Mouse (Mus musculus) left cerebral cortex, adult 2 months (tissue): ENCODE results near the gene Erf. TPM values are rescaled to one million over a fixed set of nuclear protein-coding genes. Genes with fewer than 3 reads are reported as not detected.

Source experiments
- DNase-seq, 2 experiments: peaks; one replicate each; pipeline ENCODE4 v3.0.0; 2021 to 2022; ENCODE audit warnings: low spot score in 2 of 2, mixed read lengths in 1 of 2; ENCODE audit errors: extremely low spot score in 1 of 2
- H3K27ac ChIP-seq: fragments of 200-600 bp; 2 replicates; pipeline ENCODE4 v1.8.1; 2022
- H3K4me3 ChIP-seq: fragments of 200-600 bp; 2 replicates; pipeline ENCODE4 v1.8.1; 2022
- CTCF ChIP-seq: fragments of 200-600 bp; IDR thresholded peaks from 2 replicates; pipeline ENCODE4 v1.8.1; 2022; ENCODE audit warnings: antibody characterized with exemption, mild to moderate bottlenecking, moderate library complexity
- intact Hi-C: fragments of 180-260 bp; cut with DNase I; formaldehyde crosslinking; loops from one replicate; pipeline ENCODE4 v1.15.1; 2025
- microRNA-seq, 2 experiments: library from miRNA; unstranded; fragments of <30 nt; microRNA quantifications; one replicate each; pipeline ENCODE4 v1.2.0; 2021
- total RNA-seq, 2 experiments: library from RNA; stranded (reverse); gene quantifications; 2 replicates each; pipeline ENCODE4 v1.2.3; 2021

Erf gene
- total RNA-seq, 2 experiments from 2014 or later: 61.5 to 68.2 TPM

DNA sequence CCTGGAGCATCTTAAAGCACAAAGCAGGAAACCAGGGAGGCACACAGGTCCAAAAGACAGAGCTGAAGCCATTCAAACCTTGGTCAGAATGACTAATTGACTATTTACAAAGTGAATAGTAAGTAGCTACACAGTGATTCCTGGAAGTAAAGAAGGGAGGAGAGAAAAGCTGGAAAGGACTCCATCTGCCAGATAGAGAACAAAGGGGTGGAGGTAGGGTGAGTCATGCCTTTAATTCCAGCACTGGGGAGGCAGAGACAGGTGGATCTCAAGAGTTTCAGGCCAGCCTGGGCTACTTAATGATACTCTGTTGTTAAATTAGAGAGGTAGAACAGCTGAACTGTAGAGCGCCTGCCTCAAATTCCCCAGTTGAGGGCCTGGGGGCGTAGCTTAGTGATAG, 36.4 kb downstream of the Erf start:
- H3K27ac ChIP-seq: no peak overlapping the region
- H3K4me3 ChIP-seq: no peak overlapping the region
- no peak for DNase-seq
- intact Hi-C loops: no loop called here
- TF ChIP-seq CTCF: no peak

DNA sequence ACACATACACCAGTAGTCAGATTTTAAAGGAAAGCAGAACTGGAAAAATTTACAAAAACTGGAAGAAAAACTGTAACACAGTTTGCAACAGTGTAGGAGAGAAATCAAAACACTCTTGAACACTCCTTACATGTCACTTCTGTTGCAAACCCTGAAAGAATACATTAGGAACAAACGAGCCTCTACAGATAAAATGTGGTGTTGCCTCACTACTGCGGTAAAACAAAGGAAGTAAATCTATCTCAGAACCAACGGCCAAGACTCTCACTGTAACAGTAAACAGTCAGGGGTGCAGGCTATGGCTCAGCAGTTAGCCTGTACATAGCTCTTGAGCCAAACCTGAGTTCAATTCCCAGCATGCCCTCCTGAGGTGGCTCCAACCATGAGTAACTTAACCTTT, 37.5 kb downstream of the Erf start:
- no peak overlapping the region for H3K27ac ChIP-seq
- intact Hi-C loops: no loop called here
- no peak for DNase-seq
- no peak for TF ChIP-seq CTCF
- no peak overlapping the region for H3K4me3 ChIP-seq

DNA sequence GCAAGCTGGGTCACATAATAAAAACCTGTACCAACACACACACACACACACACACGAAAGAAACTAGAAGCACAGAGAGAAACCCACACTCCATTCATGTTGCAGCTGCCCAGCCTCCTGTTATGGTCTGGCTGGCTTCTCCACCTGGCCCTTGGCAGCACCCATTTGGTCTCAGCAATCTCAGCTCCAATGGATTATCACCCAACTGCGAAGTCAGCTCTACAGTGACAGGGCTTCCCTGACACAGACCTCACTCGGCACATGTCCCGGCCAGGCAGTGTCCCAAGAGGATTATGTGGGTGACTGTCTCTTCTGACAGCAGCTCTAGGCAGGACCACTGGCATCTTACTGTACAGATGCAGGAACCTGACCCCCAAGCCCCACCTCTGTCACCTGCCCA, 40.1 kb downstream of the Erf start:
- H3K27ac ChIP-seq: no peak overlapping the region
- DNase-seq: no peak
- H3K4me3 ChIP-seq: no peak overlapping the region
- TF ChIP-seq CTCF: no peak
- intact Hi-C loops: no loop called here

DNA sequence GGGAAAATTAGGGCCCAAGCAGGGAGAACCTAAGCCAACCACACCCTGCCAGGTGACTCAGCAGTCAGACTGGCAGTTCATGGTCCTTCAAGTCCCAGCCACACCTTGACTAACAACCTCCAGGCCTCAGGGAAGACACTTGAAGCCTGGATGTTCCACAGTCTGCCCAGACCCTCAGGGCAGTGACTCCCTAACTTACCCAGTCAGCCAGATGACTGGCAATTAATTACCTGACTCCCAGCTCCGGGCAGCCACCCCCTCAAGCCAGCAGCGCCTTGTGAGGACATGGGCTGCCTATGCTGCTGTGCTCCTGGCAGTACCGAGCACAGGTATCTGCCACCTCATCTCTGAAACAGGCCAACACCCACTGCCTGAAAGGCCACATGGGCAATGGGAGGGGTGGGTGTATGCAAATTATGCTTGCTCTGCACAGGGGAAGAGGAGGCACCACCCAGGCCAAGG, 41.4 kb downstream of the Erf start:
- no peak overlapping the region for H3K4me3 ChIP-seq
- no peak overlapping the region for H3K27ac ChIP-seq
- intact Hi-C loops: no loop called here
- no peak for DNase-seq
- no peak for TF ChIP-seq CTCF

DNA sequence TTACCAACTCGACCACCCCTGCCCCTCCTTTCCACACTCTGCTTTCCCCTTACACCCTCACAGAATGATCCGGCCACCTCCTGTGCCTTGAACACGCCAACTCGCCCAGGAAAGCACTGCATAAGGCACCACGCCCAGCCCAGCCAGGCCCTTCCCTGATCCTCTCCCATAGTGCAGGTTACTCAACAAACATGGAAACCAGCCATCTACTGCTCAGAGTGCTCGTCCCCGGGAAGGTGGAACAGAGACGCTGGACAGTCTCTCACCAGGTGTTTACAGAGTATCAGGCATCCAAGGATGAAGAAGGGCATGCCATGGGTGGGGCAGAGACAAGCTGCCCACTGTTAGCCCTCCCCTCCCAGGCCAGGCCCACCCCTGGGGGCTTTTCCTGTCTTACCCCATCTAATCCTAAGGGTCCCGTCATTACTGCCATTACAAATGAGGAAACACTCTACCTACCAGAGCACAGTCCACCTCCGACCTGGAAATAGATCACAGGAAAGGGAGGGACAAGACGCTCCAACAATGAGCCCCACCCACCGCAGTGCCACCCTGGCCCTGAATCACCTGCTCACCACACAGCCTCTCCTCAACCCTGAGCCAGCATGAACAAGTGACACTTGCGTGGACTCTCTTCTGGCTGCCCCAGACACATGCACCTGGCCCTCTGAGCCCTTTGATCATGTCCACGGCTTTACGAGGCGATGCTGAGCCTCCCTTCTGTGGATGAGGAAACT, 44.3 kb downstream of the Erf start:
- no peak for DNase-seq
- H3K27ac ChIP-seq: no peak overlapping the region
- TF ChIP-seq CTCF: no peak
- no peak overlapping the region for H3K4me3 ChIP-seq
- intact Hi-C loops: no loop called here

DNA sequence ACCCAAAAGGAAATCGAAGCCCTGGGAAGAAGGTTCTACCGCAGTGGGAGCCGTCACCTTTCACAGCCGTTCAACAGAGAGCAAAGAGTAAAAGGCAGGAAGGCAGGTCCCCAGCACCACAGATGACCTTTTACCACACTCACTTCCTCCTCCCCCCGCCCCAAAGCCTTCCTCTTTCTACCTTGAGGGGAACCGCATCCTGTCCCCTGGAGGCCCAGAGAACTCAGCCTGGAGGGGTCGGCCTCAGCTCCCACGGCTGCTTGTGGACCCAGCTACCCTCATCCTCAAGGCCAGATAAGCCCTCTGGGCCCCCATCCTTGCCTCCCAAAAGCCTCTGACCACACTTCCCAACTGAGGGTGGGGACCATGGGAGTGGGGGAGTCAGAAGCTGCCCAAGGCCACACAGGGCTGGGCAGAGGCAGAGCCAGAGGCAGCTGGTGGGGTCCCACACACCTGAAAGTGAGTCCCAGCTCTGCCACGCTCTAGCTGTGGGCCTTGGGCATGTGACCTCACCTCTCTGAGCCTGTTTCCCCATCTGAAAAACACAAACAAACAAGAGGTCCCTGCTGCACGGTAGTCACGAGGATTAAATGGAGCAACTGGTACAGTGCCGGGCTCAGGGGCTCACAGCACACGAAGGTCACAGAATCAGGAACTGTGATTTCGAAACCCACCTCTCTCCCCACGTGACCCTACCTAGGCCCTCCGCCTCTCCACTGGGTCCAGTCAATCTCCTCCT, 45.0 kb downstream of the Erf start:
- no peak overlapping the region for H3K4me3 ChIP-seq
- no peak for DNase-seq
- intact Hi-C loops: no loop called here
- no peak overlapping the region for H3K27ac ChIP-seq
- TF ChIP-seq CTCF: no peak

DNA sequence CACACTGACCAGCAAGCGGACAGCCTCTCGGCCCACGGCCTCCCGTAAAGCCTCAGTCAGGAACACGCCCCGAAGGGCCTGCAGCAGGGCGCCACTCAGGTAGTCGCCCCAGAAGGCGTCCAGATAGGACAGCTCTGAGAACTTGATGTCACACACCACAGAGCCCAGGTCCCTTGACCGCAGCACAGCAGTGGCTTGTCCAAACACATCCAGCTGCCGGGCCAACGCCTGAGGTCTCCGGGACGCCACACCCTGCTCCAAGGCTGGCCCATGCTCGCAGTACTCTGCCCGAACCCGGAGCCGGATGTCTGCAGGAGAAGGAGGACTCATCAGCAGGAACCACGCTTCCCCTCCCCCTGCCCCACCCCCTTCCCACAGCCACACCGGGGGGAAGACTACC, 46.9 kb downstream of the Erf start:
- DNase-seq: no peak
- Histone ChIP-seq H3K4me3 (no peak overlapping the region), H3K27ac (no peak overlapping the region)
- intact Hi-C loops: no loop called here
- TF ChIP-seq CTCF: no peak

DNA sequence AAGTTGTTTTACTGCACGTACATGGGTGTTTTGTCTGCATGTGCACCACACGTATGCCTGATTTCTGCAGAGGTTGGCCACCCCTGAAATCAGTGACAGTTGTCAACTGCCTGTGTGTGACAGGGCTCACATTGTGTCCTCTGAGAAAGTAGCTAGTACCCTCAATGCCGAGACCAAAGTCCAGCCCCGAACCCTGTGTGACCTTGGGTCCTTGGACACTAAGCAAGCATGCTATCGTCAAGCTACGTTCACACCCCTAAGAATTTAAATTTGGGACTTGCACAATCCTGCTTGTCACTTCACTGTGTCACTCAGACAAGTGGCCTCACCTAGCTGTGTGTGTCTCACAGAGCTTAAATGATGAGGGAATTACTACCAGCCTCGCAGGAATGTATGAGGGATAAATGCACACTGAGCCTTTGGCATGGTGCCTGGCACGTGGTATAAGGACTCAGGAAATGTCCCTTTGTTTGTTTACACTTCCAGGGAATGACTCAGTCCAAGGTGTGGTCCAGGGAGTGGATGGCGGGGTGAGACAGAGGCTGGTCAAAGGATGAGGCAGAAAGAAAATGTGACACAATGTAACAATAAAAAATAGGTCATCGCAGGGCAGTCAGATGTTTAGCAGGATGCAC, 53.1 kb downstream of the Erf start:
- DNase-seq: no peak
- no peak for TF ChIP-seq CTCF
- intact Hi-C loops: no loop called here
- Histone ChIP-seq H3K4me3 (no peak overlapping the region), H3K27ac (no peak overlapping the region)

DNA sequence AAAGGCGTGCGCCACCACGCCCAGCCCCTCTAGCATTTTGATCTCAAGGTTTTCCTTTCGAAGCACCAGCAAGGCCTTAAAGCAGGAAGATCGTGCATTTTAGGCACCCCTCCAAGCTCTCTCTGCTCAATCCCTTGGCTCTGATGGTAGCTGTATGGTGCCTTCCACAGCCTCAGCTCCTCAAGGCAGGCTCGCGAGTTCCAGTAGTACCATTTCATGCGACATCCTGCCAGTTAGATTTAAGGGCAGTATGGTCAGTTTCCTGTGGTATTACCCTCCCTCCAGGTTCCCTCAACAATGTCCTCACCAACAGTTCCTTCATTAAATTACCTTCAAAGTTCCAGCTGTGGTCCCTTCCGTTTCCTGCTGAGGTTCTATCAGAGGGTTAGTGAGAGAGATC, 54.5 kb downstream of the Erf start:
- intact Hi-C loops: no loop called here
- TF ChIP-seq CTCF: no peak
- no peak overlapping the region for H3K4me3 ChIP-seq
- no peak overlapping the region for H3K27ac ChIP-seq
- DNase-seq: no peak

DNA sequence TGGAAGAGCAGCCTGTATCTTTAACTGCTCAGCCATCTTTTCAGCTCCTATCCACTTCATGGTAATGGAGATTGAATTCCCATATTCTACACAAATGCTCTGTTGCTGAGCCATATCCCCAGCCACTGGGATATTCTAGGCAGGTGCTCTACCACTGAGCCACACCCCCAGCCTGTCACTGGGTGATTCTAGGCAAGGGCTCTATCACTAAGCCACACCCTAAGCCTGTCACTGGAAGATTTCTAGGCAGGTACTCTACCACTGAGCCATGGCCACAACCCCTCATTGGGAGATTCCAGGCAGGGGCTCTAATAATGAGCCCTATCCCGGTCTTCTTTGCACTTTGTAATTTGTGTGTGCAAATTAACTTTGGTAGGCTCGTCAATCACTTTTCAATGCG, 55.4 kb downstream of the Erf start:
- DNase-seq: no peak
- intact Hi-C loops: no loop called here
- no peak for TF ChIP-seq CTCF
- Histone ChIP-seq H3K27ac (no peak overlapping the region), H3K4me3 (no peak overlapping the region)

Small RNA genes lying within 50 kb of the gene (microRNA-seq; reads per million reads assigned to microRNA genes)
- gene Mir7048: 0 reads per million in 2 experiments

Other genes starting within 250 kb of the Erf start
- 1,000 to 10,000 TPM; 1,970 to 2,141 TPM for gene Atp1a3, start 244.8 kb downstream of the Erf start, total RNA-seq
- gene Grik5, start 178.4 kb downstream of the Erf start, total RNA-seq: 100 to 1,000 TPM; 207 to 218 TPM
- 10 to 100 TPM; 37.1 to 37.7 TPM for gene Zfp574, start 178.2 kb downstream of the Erf start, total RNA-seq
- gene Pou2f2, start 71.0 kb downstream of the Erf start, total RNA-seq: 10 to 100 TPM; 12.5 to 14.0 TPM
- 10 to 100 TPM; 23.9 to 26.3 TPM for gene Dedd2, start 30.1 kb downstream of the Erf start, total RNA-seq
- gene Zfp526, start 29.3 kb downstream of the Erf start, total RNA-seq: 10 to 100 TPM; 10.6 to 11.2 TPM
- 100 to 1,000 TPM; 215 to 220 TPM for gene Gsk3a, start 12.9 kb downstream of the Erf start, total RNA-seq
- 100 to 1,000 TPM; 215 to 228 TPM for gene Cic, start 16.9 kb upstream of the Erf start, total RNA-seq
- 10 to 100 TPM; 27.9 to 34.2 TPM for gene Pafah1b3, start 47.2 kb upstream of the Erf start, total RNA-seq
- under 1 TPM in 1 of 2 experiments, not detected in 1; 0.27 TPM for gene Prr19, start 50.6 kb upstream of the Erf start, total RNA-seq
- gene Tmem145, start 55.3 kb upstream of the Erf start, total RNA-seq: 10 to 100 TPM; 51.8 to 59.3 TPM
- gene Megf8, start 66.4 kb upstream of the Erf start, total RNA-seq: 100 to 1,000 TPM; 110 to 115 TPM
- not detected for gene Cnfn, start 119.0 kb upstream of the Erf start, total RNA-seq
- gene Lipe, start 147.9 kb upstream of the Erf start, total RNA-seq: 1 to 10 TPM; 7.5 to 7.8 TPM
- not detected for gene Cxcl17, start 162.1 kb upstream of the Erf start, total RNA-seq
- 1 to 10 TPM; 3.1 to 4.1 TPM for gene Ceacam1, start 226.8 kb upstream of the Erf start, total RNA-seq